Mouse (Mus musculus) lung, postnatal 0 days (tissue): ENCODE measurements at regions not wholly inside any gene's neighbourhood (a gene's known extent, or its start where the extent isn't known, plus 50 kb on each side); places are given as distances from the start of the nearest gene placed in this dataset.

ENCODE experiments used
- CTCF ChIP-seq: IDR thresholded peaks from 2 replicates; pipeline ENCODE4 v1.5.1; 2016; ENCODE audit warnings: antibody characterized with exemption, mild to moderate bottlenecking
- EP300 ChIP-seq: IDR thresholded peaks from 2 replicates; pipeline ENCODE4 v1.6.1; 2016; ENCODE audit warnings: antibody characterized with exemption, mild to moderate bottlenecking, control low read depth

- no peak for TF ChIP-seq CTCF
- TF ChIP-seq EP300 = no peak
Measured at GRCm38 (mm10) chr1:161693768-161694160, 94.5 kb downstream of the Fasl start.
